Mouse (Mus musculus) C2C12 (cell line): ENCODE data around the gene Clnk. TPM values are rescaled to one million over a fixed set of nuclear protein-coding genes. Genes with fewer than 3 reads are reported as not detected.

Source experiments
- H3K27me3 ChIP-seq: one replicate; pipeline ENCODE4 v1.6.1; 2011; ENCODE audit not compliant: control insufficient read depth, insufficient read depth, insufficient read length
- H3K36me3 ChIP-seq: one replicate; pipeline ENCODE4 v1.6.1; 2011; ENCODE audit not compliant: control insufficient read depth, insufficient read depth
- H3K4me3 ChIP-seq: one replicate; pipeline ENCODE4 v1.5.1; 2011; ENCODE audit warnings: mild to moderate bottlenecking, control low read depth; ENCODE audit not compliant: poor library complexity, insufficient read depth, severe bottlenecking
- H3K79me2 ChIP-seq: one replicate; pipeline ENCODE4 v1.6.1; 2011; ENCODE audit not compliant: control insufficient read depth, insufficient read depth
- H3K79me3 ChIP-seq: one replicate; pipeline ENCODE4 v1.6.1; 2011; ENCODE audit warnings: low read depth, control low read depth
- H3ac ChIP-seq: one replicate; pipeline ENCODE3; 2011; ENCODE audit warnings: low read depth; ENCODE audit not compliant: control insufficient read depth, insufficient read length
- CEBPB ChIP-seq: IDR thresholded peaks from one replicate; pipeline ENCODE4 v1.6.1; 2011; ENCODE audit warnings: low read depth, mild to moderate bottlenecking, control low read depth, moderate library complexity
- CTCF ChIP-seq: IDR thresholded peaks from one replicate; pipeline ENCODE4 v1.5.1; 2011; ENCODE audit not compliant: control insufficient read depth, insufficient read depth, insufficient read length
- FOSL1 ChIP-seq: IDR thresholded peaks from one replicate; pipeline ENCODE4 v1.8.0; 2011; ENCODE audit warnings: mild to moderate bottlenecking, low read length; ENCODE audit not compliant: poor library complexity, insufficient read depth, severe bottlenecking
- MAX ChIP-seq: IDR thresholded peaks from one replicate; pipeline ENCODE4 v1.6.1; 2011; ENCODE audit warnings: mild to moderate bottlenecking, control low read depth
- MYOD1 ChIP-seq: IDR thresholded peaks from one replicate; pipeline ENCODE4 v1.6.1; 2011; ENCODE audit warnings: low read depth; ENCODE audit not compliant: control insufficient read depth, insufficient read length
- MYOG ChIP-seq: IDR thresholded peaks from one replicate; pipeline ENCODE4 v1.6.1; 2011; ENCODE audit not compliant: control insufficient read depth, insufficient read length; ENCODE audit errors: extremely low read depth
- USF1 ChIP-seq: IDR thresholded peaks from one replicate; pipeline ENCODE4 v1.6.1; 2011; ENCODE audit warnings: low read depth, mild to moderate bottlenecking, control low read depth, moderate library complexity
- polyA plus RNA-seq: library from polyadenylated mRNA; unstranded; fragments of >200 nt; fragmentation: generic; extraction: Trizol; gene quantifications from one replicate; pipeline ENCODE4 v1.2.1, GENCODE M21; 2012; ENCODE audit warnings: missing spikeins

Clnk gene
- polyA plus RNA-seq, 1 experiment, result not detected

GRCm38 (mm10) chr5:38844312-38844711 is 32.3 kb downstream of the Clnk start:
- Histone ChIP-seq H3K79me2 (no peaks in the 10 kb centered on the region), H3K4me3 (no peak overlapping the region), H3K79me3 (no peaks in the 10 kb centered on the region), H3K36me3 (no peaks in the 10 kb centered on the region), H3ac (no peak overlapping the region), H3K27me3 (no peaks in the 10 kb centered on the region)
- no peak for TF ChIP-seq MAX
- no peak for TF ChIP-seq MYOG
- no peak for TF ChIP-seq USF1
- no peak for TF ChIP-seq MYOD1
- no peak for TF ChIP-seq CTCF
- no peak for TF ChIP-seq FOSL1
- no peak for TF ChIP-seq CEBPB

- Histone ChIP-seq H3K79me3 (no peaks in the 10 kb centered on the region), H3K36me3 (no peaks in the 10 kb centered on the region), H3ac (no peak overlapping the region), H3K4me3 (no peak overlapping the region), H3K27me3 (no peaks in the 10 kb centered on the region), H3K79me2 (no peaks in the 10 kb centered on the region)
- no peak for TF ChIP-seq MYOD1
- no peak for TF ChIP-seq MAX
- no peak for TF ChIP-seq FOSL1
- TF ChIP-seq CEBPB, result no peak
- no peak for TF ChIP-seq CTCF
- TF ChIP-seq MYOG, result no peak
- TF ChIP-seq USF1, result no peak
Measured at GRCm38 (mm10) chr5:38839981-38840380, 36.6 kb downstream of the Clnk start.

- Histone ChIP-seq H3K79me3 (no peaks in the 10 kb centered on the region), H3K36me3 (no peaks in the 10 kb centered on the region), H3ac (no peak overlapping the region), H3K27me3 (no peaks in the 10 kb centered on the region), H3K79me2 (no peaks in the 10 kb centered on the region), H3K4me3 (no peak overlapping the region)
- TF ChIP-seq MYOG (no peak), CTCF (no peak), FOSL1 (no peak), MYOD1 (no peak), CEBPB (no peak), MAX (no peak), USF1 (no peak)
Measured at GRCm38 (mm10) chr5:38827310-38827709, 49.3 kb downstream of the Clnk start.

- Histone ChIP-seq H3K79me3 (no peaks in the 10 kb centered on the region), H3K36me3 (no peaks in the 10 kb centered on the region), H3K4me3 (no peak overlapping the region), H3ac (no peak overlapping the region), H3K27me3 (no peaks in the 10 kb centered on the region), H3K79me2 (no peaks in the 10 kb centered on the region)
- TF ChIP-seq FOSL1 (no peak), USF1 (no peak)
Measured at GRCm38 (mm10) chr5:38826586-38826985, 50.0 kb downstream of the Clnk start.

- H3K79me2 ChIP-seq, result no peaks in the 10 kb centered on the region
- H3ac ChIP-seq, result no peak overlapping the region
- H3K36me3 ChIP-seq, result no peaks in the 10 kb centered on the region
- H3K4me3 ChIP-seq, result no peak overlapping the region
- TF ChIP-seq CEBPB (no peak), CTCF (no peak), USF1 (no peak), MYOD1 (no peak), FOSL1 (no peak), MYOG (no peak), MAX (no peak)
- H3K27me3 ChIP-seq, result no peaks in the 10 kb centered on the region
- no peaks in the 10 kb centered on the region for H3K79me3 ChIP-seq
Measured at GRCm38 (mm10) chr5:38824132-38824965, 52.3 kb downstream of the Clnk start.

GRCm38 (mm10) chr5:38813391-38814109 is 63.1 kb downstream of the Clnk start:
- Histone ChIP-seq H3K79me3 (no peaks in the 10 kb centered on the region), H3K4me3 (no peak overlapping the region), H3K79me2 (no peaks in the 10 kb centered on the region), H3ac (no peak overlapping the region), H3K36me3 (no peaks in the 10 kb centered on the region), H3K27me3 (peaks cover 12% of the 10 kb centered on the region)
- TF ChIP-seq MYOG (no peak), FOSL1 (no peak), CTCF (no peak), MAX (no peak), CEBPB (no peak), MYOD1 (no peak), USF1 (no peak)
